Mouse (Mus musculus) limb, embryonic 10.5 days (tissue): Measurements from ENCODE around the gene Rab3d. TPM values are rescaled to one million over a fixed set of nuclear protein-coding genes. Genes with fewer than 3 reads are reported as not detected.

ENCODE experiments used
- DNase-seq: peaks from one replicate; pipeline ENCODE4 v3.0.0-alpha.2; 2017; ENCODE audit warnings: low spot score
- H3K27ac ChIP-seq: fragments of 300-500 bp; sonication (generic); 2 replicates; pipeline ENCODE4 v1.5.1; 2016; ENCODE audit warnings: mild to moderate bottlenecking
- H3K27me3 ChIP-seq: fragments of 300-500 bp; sonication (generic); 2 replicates; pipeline ENCODE4 v1.6.1; 2016; ENCODE audit warnings: low read depth, mild to moderate bottlenecking; ENCODE audit not compliant: poor library complexity, severe bottlenecking
- H3K36me3 ChIP-seq: fragments of 300-500 bp; sonication (generic); 2 replicates; pipeline ENCODE4 v1.6.1; 2016; ENCODE audit warnings: mild to moderate bottlenecking, moderate library complexity
- H3K4me1 ChIP-seq: fragments of 300-500 bp; sonication (generic); 2 replicates; pipeline ENCODE4 v1.6.1; 2016
- H3K4me3 ChIP-seq: fragments of 300-500 bp; sonication (generic); 2 replicates; pipeline ENCODE4 v1.5.1; 2016; ENCODE audit warnings: mild to moderate bottlenecking, moderate library complexity
- H3K9me3 ChIP-seq: fragments of 300-500 bp; sonication (generic); replicated peaks from 2 replicates; pipeline ENCODE4 v1.6.1; 2016; ENCODE audit warnings: mild to moderate bottlenecking
- WGBS: fragments of 180-500 bp; shearing (Covaris S2); methylation state at CpG from one replicate; pipeline ENCODE4 v1.1.7; 2016; 5-methylcytosine and 5-hydroxymethylcytosine counted together
- polyA plus RNA-seq: library from polyadenylated mRNA; unstranded; fragments of >200 nt; fragmentation: Nextera tagmentation; extraction: Ambion mirVana; gene quantifications from 2 replicates; pipeline ENCODE4 v1.2.1, GENCODE M21; 2016

Rab3d gene
- polyA plus RNA-seq, 1 experiment from 2014 or later = 5.0 TPM

DNA sequence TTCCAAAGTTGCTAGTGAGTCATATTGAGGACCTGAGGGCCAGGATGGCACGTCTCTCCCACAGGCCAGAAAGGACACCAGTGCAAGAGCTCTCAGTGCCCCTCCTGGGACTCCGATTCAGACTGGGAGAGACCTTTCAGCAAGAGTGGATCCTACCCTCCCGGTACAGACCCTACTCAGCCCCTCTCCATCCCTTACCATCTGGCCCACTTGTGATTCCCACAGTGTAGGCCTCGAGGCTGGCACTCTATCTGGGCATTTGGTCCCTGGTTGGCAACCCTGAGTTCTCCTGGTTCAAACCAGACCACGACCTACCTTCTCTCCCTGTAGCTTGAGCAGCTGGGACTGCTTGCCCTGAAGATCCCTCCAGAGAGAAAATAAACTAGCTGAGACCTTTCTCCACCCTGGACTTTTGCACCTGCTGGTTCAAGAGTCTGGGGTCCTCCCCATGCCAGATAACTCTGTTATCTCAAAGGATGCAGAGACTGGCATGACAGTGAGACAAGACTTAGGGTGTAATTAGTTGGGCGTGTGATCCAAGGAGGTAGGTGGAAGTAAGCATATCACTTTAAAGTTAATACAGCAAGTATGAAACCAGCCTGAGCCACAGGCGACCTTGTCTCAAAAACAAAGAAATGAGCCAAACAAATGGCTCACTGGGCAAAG lies 17.6 kb upstream of the Rab3d start:
- no peak overlapping the region for H3K4me3 ChIP-seq
- no peak for DNase-seq
- H3K4me1 ChIP-seq = peaks cover 17% of the 10 kb centered on the region
- peaks cover 9% of the 10 kb centered on the region for H3K27me3 ChIP-seq
- H3K27ac ChIP-seq = no peak overlapping the region
- H3K36me3 ChIP-seq = no peaks in the 10 kb centered on the region
- H3K9me3 ChIP-seq = no peaks in the 10 kb centered on the region
- WGBS = 82% methylated on average over 7 of the region's 7 CpGs

DNA sequence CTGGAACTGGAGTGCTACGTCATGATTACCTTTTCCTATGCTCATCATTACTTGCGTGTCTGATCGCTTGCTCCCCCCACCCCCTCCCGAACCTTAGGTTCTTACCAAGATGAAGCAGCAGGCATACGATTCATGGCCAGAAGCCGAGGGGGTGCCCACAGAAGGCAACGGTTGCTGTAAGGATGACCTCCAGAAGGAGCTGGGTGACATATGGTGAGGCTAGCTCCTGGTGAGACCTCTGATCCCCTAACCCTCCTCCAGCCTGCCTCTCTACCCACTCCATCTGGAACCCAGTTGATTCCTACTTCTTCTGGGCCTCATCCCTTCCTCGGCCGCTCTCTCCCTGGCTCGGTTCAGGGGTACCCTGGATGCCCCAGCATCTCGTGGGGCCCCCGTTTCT lies 16.0 kb upstream of the Rab3d start:
- DNase-seq = no peak

DNA sequence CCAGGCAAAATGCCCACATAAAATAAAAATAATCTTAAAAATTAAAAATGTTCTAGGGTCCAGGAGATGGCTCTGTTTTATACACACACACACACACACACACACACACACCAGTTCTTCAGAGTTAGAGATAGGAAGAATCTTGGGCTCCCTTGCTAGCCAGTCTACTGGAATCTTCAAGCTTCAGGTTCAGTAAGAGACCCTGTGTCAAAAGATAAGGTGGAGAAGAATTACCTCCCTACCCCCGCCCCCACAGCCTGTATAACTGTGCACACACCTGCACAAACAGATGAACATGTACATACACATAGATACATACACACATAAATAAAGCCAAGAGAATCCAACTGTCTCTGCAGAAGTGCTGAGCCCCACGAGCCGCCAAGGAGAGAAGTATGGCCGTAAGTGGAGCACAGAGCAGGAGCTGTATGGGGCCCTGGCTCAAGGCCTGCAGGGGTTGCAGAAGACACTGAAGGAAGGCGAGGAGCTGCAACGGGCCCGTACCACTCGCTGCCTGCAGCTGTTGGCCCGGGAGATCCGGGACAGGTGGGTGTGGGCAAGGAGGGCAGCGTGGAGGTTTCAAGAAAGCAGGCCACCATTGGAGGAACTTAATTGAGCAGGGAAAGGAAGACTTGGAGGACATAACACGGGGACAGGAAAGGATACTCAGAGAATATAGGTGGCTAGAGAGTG lies 14.6 kb upstream of the Rab3d start:
- Histone ChIP-seq H3K4me1 (peaks cover 14% of the 10 kb centered on the region), H3K4me3 (no peak overlapping the region), H3K36me3 (no peaks in the 10 kb centered on the region), H3K9me3 (no peaks in the 10 kb centered on the region), H3K27me3 (peaks cover 9% of the 10 kb centered on the region), H3K27ac (no peak overlapping the region)
- 59% methylated on average over 12 of the region's 12 CpGs for WGBS
- DNase-seq = no peak

More for the DNA sequence above, 16.0 kb upstream of the Rab3d start:
- Histone ChIP-seq H3K27ac (no peak overlapping the region), H3K4me3 (no peak overlapping the region), H3K36me3 (no peaks in the 10 kb centered on the region), H3K27me3 (peaks cover 9% of the 10 kb centered on the region), H3K4me1 (peaks cover 17% of the 10 kb centered on the region), H3K9me3 (no peaks in the 10 kb centered on the region)
- 90% methylated on average over 12 of the region's 12 CpGs for WGBS

DNA sequence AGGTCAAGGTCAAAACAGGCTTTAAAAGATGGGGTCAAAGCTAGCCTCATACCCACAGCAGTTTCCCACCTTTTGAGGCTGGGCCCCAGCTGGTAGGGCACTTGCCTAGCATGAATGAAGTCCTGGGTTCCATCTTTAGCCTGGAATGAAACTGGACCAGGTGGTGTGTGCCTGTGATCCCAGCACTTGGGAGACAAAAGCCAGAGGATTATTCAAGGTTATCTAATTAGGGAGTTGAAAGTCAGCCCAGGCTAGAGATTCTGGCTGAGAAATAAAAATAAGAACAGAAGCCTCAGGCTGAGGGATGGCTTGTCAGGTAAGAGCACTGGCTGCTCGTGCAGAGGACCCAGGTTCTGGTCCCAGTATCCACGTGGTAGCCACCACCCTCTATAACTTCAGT lies 14.0 kb upstream of the Rab3d start:
- H3K27me3 ChIP-seq = peaks cover 9% of the 10 kb centered on the region
- DNase-seq = no peak
- no peak overlapping the region for H3K4me3 ChIP-seq
- no peaks in the 10 kb centered on the region for H3K36me3 ChIP-seq
- no peaks in the 10 kb centered on the region for H3K9me3 ChIP-seq
- H3K27ac ChIP-seq = no peak overlapping the region
- 71% methylated on average over 2 of the region's 2 CpGs for WGBS
- peaks cover 8% of the 10 kb centered on the region for H3K4me1 ChIP-seq

DNA sequence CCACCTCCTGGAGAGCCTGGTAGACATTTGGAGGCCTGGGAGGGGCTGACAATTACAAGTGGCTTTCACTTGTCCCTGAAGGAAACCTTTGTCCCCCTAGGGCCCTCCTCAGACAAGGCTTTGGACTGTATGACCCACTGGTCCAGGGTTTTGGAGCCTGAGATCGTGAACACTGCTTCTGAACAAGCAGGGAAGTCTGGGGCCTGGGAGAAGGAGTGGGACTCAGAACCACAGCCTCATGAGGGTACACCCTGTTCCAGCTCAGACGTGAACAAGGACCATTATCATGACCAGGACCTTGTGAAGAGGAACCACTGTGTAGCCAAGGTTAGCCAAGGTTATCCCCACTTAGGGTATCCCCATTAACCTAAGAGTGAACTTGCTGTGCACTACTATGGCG lies 11.2 kb upstream of the Rab3d start:
- no peak for DNase-seq
- Histone ChIP-seq H3K4me1 (peaks cover 10% of the 10 kb centered on the region), H3K27ac (no peak overlapping the region), H3K27me3 (0 out of 2 replicates have a peak, but pooled peaks cover 1% of the 10 kb centered on the region), H3K4me3 (no peak overlapping the region), H3K36me3 (peaks cover 9% of the 10 kb centered on the region; the same call in 1 of the 2 replicates), H3K9me3 (no peaks in the 10 kb centered on the region)
- 82% methylated on average over 3 of the region's 3 CpGs for WGBS

DNA sequence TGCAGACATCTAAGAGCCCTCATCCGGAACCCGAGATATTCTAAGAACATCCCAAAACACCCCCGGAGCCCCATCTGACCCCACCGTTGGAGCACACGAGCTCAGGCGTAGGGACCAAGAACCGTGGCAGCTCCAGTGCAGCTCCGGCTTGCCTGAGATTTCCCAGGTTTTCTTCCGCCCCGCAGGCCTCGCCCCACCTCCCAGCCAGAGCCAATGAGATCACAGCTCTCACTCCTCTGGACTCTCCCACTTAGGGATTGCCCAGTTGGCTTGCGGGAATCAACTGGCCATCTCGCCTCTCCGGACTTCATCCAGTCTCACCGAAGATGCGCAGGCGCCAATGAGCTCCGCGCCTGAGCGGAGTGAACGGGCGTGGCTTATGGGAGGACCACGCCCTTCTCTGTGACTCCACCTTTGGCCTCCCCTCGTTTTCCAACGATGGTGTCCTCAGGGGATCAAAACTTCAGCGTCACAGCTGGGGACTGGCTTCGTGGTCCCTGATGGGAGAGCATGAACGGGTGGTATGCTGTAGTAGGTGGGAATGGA lies 9.3 kb upstream of the Rab3d start, which contains the start of the genes Ccdc159 and Tmem205:
Gene Ccdc159 (plus strand): TSS at position 264 of the 546 bp plus-strand sequence.
Gene Tmem205 (minus strand): TSS at position 349 of the 546 bp plus-strand sequence.
- Histone ChIP-seq H3K4me3 (peak within 1 kb of the TSS; percentile 56), H3K27ac (peak within 1 kb of the TSS; percentile 71), H3K9me3 (no peaks in the 10 kb centered on the region), H3K36me3 (peaks cover 10% of the 10 kb centered on the region; the same call in 1 of the 2 replicates), H3K27me3 (no peaks in the 10 kb centered on the region), H3K4me1 (peaks cover 10% of the 10 kb centered on the region)
- peak; percentile 90 for DNase-seq
- WGBS = under 1% methylated on average over 28 of the region's 28 CpGs

DNA sequence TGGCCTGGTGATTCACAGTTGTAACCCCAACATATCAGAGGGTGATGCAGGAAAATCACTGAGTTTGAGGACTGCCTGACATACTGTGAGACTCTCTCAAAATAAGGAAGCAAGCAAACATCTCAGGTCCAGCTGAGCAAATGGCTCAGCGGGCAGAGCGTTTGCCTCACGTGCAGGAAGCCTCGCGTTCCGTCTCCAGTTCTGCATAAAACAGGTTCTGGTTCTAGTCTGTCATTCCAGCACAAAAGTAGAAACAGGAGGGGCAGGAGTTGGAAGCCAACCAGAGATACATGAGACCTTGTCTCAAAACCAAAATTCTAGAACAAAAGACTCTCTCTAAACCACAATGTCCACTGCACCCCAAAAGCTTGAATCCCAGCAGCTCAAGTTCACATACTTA lies 8.8 kb upstream of the Rab3d start:
- H3K27ac ChIP-seq = peak overlapping the region; percentile 71; the same call in 1 of the 2 replicates
- 5% methylated on average over 6 of the region's 6 CpGs for WGBS
- DNase-seq = no peak

DNA sequence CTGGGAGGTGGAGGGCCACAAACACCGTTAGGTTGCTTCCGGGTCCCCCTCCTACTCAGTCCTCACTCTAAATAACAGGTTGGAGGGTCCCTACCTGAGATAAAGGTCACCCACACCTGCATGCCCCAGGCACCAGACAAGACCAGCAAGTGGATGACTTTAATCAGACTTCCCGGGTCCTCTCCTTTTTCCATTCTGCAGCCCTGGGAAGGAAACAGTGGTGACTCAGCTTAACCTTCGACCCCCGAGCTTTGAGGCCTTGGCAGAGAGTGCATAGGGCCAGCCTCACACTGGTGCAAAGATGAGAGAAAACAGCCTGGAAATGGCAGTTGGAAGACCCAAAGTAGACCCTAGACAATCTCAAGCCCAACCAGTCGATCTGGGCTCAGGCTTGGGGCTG lies 8.2 kb upstream of the Rab3d start:
- Histone ChIP-seq H3K27me3 (0 out of 2 replicates have a peak, but pooled peaks cover under 1% of the 10 kb centered on the region), H3K4me3 (peak overlapping the region; percentile 56), H3K27ac (peak overlapping the region; percentile 71; the same call in 1 of the 2 replicates), H3K4me1 (peaks cover 10% of the 10 kb centered on the region), H3K9me3 (no peaks in the 10 kb centered on the region), H3K36me3 (peaks cover 10% of the 10 kb centered on the region; the same call in 1 of the 2 replicates)
- whole genome bisulfite sequencing = 78% methylated on average over 6 of the region's 6 CpGs
- no peak for DNase-seq

More for the DNA sequence above, 8.8 kb upstream of the Rab3d start:
- Histone ChIP-seq H3K9me3 (no peaks in the 10 kb centered on the region), H3K4me3 (peak overlapping the region; percentile 56), H3K27me3 (no peaks in the 10 kb centered on the region), H3K4me1 (peaks cover 10% of the 10 kb centered on the region), H3K36me3 (peaks cover 10% of the 10 kb centered on the region; the same call in 1 of the 2 replicates)

DNA sequence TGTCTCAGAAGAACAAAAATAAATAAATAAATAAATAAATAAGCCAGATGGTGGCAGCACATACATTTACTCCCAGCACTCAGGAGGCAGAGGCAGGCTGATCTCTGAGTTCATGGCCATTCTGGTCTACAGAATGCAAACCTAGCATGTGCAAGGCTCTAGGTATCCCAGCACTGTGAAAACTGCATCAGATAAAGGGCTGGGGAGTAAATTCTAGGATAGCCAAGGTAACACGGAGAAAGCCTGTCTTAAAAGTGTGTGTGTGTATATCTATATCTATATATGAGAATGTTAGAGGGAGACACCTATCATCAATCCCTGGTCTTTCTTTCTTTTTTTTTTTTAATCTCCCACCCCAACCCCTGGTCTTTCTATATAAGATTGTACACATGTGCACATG lies 7.5 kb upstream of the Rab3d start:
- no peak for DNase-seq
- peaks cover 10% of the 10 kb centered on the region; the same call in 1 of the 2 replicates for H3K36me3 ChIP-seq
- H3K27me3 ChIP-seq = peaks cover 3% of the 10 kb centered on the region; the same call in 1 of the 2 replicates
- no peak overlapping the region for H3K27ac ChIP-seq
- H3K4me1 ChIP-seq = peaks cover 10% of the 10 kb centered on the region
- H3K4me3 ChIP-seq = no peak overlapping the region
- WGBS = 93% methylated on average over 1 of the region's 1 CpGs
- H3K9me3 ChIP-seq = no peaks in the 10 kb centered on the region

DNA sequence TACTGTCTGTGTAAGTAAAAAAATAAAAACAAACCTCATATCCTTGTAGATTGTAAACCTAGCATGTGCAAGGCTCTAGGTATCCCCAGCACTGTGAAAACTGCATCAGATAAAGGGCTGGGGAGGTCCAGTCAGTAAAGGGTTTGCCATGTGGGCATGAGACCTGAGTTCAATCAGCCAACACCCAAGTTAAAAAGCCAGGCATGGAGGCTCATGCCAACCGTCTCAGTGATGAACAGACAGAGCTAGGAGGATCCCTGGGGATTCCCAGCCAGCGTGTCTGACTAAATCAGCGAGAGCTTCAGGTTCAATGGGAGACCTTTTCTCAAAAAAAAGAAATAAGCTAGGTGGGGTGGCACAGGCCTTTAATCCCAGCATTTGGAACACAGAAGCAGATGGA lies 7.0 kb upstream of the Rab3d start:
- WGBS = 86% methylated on average over 3 of the region's 3 CpGs

DNA sequence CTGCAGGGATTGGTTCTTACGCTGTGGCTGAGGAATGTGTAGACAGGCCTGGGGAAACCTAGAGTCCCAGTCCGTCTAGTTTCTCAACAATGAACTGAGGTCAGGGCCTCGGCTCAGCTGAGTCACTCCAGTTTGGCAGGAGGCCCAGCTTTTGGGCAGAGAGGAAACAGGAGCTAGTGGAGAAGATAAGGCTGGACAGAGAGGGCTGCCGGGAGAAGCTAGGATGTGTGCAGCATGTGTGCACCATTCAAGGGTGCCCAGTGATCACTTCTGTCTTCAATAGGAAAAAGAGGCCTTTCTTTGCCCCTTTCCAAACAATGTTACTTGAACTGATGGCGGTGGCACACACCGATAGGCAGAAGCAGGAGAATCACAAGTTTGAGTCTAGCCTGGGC lies 6.1 kb upstream of the Rab3d start:
- DNase-seq = no peak
- Histone ChIP-seq H3K27ac (no peak overlapping the region), H3K4me3 (no peak overlapping the region), H3K4me1 (peaks cover 10% of the 10 kb centered on the region), H3K36me3 (peaks cover 10% of the 10 kb centered on the region; the same call in 1 of the 2 replicates), H3K27me3 (peaks cover 3% of the 10 kb centered on the region; the same call in 1 of the 2 replicates), H3K9me3 (no peaks in the 10 kb centered on the region)
- WGBS = 90% methylated on average over 6 of the region's 6 CpGs

More for the DNA sequence above, 7.0 kb upstream of the Rab3d start:
- Histone ChIP-seq H3K9me3 (no peaks in the 10 kb centered on the region), H3K4me3 (no peak overlapping the region), H3K4me1 (peaks cover 10% of the 10 kb centered on the region), H3K36me3 (peaks cover 10% of the 10 kb centered on the region; the same call in 1 of the 2 replicates), H3K27ac (no peak overlapping the region), H3K27me3 (peaks cover 3% of the 10 kb centered on the region; the same call in 1 of the 2 replicates)
- DNase-seq = no peak

DNA sequence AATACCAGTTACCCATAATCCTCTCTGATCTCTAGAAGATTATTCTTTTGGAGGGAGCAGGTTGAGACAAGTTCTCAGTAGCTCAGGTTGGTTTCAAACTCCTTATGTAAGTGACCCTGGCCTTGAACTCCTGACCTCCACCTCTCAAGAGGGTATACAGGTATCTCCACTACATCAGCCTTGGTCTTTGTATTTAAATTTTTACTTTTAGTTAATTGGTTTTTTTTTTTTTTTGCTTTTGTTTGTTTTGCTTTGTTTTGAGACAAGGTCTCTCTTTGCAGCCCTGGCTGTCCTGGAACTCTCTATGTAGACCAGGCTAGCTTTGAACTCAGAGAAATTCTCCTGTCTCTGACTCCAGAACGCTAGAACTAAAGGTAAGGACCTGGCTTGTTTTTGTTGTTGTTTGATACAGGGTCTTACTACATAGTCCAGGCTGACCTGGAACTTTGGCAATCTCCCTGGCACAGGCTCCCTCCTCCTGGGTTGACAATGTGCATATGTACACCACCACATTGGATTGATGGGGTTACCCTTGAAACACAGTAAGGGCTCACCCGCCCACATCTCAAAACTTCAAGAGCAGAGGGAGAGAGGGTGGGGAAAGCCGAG lies 5.6 kb upstream of the Rab3d start:
- 86% methylated on average over 3 of the region's 3 CpGs for WGBS
- no peaks in the 10 kb centered on the region for H3K9me3 ChIP-seq
- peaks cover 11% of the 10 kb centered on the region for H3K4me1 ChIP-seq
- peaks cover 3% of the 10 kb centered on the region; the same call in 1 of the 2 replicates for H3K27me3 ChIP-seq
- no peak for DNase-seq
- H3K36me3 ChIP-seq = peaks cover 10% of the 10 kb centered on the region; the same call in 1 of the 2 replicates
- no peak overlapping the region for H3K4me3 ChIP-seq
- H3K27ac ChIP-seq = no peak overlapping the region
